Mouse (Mus musculus) CH12.LX (cell line): ENCODE measurements around the gene Pdhx.

ENCODE experiments used
- CTCF ChIP-seq, 2 experiments: IDR thresholded peaks in 1 of 2; conservative IDR thresholded peaks in 1 of 2; 2 replicates each; pipeline ENCODE4 v1.5.1; 2011 to 2012; ENCODE audit warnings: low read depth in 2 of 2, low read length in 2 of 2, improper control_type of control experiment in 1 of 2, inconsistent platforms in 1 of 2, mild to moderate bottlenecking in 1 of 2, moderate library complexity in 1 of 2
- E2F4 ChIP-seq: IDR thresholded peaks from 2 replicates; pipeline ENCODE4 v1.6.1; 2011; ENCODE audit warnings: low read depth, low read length, improper control_type of control experiment; ENCODE audit not compliant: insufficient replicate concordance
- EP300 ChIP-seq: IDR thresholded peaks from 2 replicates; pipeline ENCODE4 v1.6.1; 2011; ENCODE audit warnings: low read length, improper control_type of control experiment
- MAFK ChIP-seq: IDR thresholded peaks from 2 replicates; pipeline ENCODE4 v1.6.1; 2011; ENCODE audit warnings: low read length, improper control_type of control experiment; ENCODE audit not compliant: insufficient replicate concordance
- POLR2A ChIP-seq: IDR thresholded peaks from 2 replicates; pipeline ENCODE4 v1.6.1; 2011; ENCODE audit warnings: low read depth, mild to moderate bottlenecking, improper control_type of control experiment, low read length

GRCm38 (mm10) chr2:103040896-103041295 is 32.4 kb downstream of the Pdhx start:
- TF ChIP-seq EP300 (no peak), E2F4 (no peak), POLR2A (no peak), CTCF (conservative IDR thresholded peaks at IDR 0.05 in 1 of 2, IDR thresholded peaks at IDR 0.05 in 1 of 2; ENCODE audit: low read depth in 2 of 2, low read length in 2 of 2) (no peak), MAFK (no peak)
